Mouse (Mus musculus): Measurements from ENCODE around the gene Metrnl. TPM values are rescaled to one million over a fixed set of nuclear protein-coding genes. Genes with fewer than 3 reads are reported as not detected.

Gene Metrnl
- polyA plus RNA-seq, 2 experiments: 2.1 to 3.4 TPM

DNA sequence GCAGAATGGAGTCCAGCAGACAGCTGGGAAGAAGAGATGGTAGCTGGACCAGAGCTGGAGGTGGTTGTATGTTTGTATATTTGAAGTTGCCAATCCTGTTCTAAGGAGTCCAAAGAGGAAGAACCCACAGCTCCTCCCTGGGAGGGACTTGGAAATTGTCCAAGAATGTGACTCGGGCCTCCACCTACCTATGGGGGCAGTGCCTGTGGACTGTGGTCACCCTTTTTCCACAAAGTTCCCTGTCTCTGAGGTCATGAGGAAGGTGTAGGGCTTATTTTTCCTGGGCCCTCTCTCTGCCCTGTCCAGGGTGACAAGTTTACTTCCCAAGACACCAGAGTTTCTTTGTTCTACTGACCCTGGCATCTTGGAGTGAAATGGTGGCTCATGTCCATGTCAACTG, 39.6 kb downstream of the Metrnl start:
- Histone ChIP-seq H3K4me1 (replicated peaks; ENCODE audit: control insufficient read depth in 2 of 2, insufficient read depth in 2 of 2, low read length in 1 of 2) (no peaks in the 10 kb centered on the region; a peak in 1 of 4 replicates), H3K4me3 (ENCODE audit: insufficient read depth in 1 of 2, low read depth in 2 of 2, low read length in 2 of 2) (no peak overlapping the region), H3K9ac (replicated peaks) (no peak overlapping the region), H3K27ac (no peak overlapping the region), H3K27me3 (ENCODE audit: control insufficient read depth, insufficient read depth, low read length) (no peaks in the 10 kb centered on the region), H3K4me2 (ENCODE audit: low read depth) (no peak overlapping the region), H3K9me3 (ENCODE audit: control insufficient read depth, low read length) (no peaks in the 10 kb centered on the region), H3K36me3 (replicated peaks; ENCODE audit: control insufficient read depth, insufficient read depth, low read depth) (no peaks in the 10 kb centered on the region)
- ATAC-seq (ENCODE audit: insufficient read depth) (no peak), DNase-seq (ENCODE audit: low read depth in 3 of 3, low spot score in 3 of 3) (no peak)
- TF ChIP-seq CTCF (IDR thresholded peaks at IDR 0.05; ENCODE audit: low read depth) (no peak), EP300 (IDR thresholded peaks at IDR 0.05; ENCODE audit: low read depth) (no peak)
- 28% methylated on average over 1 of the region's 1 CpGs for WGBS (ENCODE audit: insufficient replicate concordance)

DNA sequence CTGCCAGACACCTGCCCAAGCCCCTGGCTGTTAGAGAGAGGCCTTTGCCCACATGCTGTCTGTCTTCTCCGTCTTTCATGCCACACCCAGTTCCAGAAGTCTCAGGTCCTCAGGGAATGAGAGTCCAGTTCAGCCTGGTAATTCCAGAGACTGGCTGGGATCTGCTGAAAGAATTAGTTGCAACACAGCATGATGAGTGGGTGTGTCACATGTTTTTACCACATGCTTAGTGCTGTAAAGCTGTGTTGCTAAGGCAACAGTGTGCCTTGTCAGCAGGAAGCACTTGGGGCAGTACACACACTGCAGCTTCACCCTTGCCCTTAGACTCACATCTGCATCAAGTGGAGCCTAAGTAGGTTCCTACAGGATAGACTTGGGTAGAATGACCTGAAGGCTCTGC, 40.1 kb downstream of the Metrnl start:
- DNase-seq (ENCODE audit: low read depth in 3 of 3, low spot score in 3 of 3) (no peak), ATAC-seq (ENCODE audit: insufficient read depth) (no peak)
- H3K9ac ChIP-seq (replicated peaks): no peak overlapping the region
- H3K9me3 ChIP-seq (ENCODE audit: control insufficient read depth, low read length): no peaks in the 10 kb centered on the region
- H3K4me1 ChIP-seq (replicated peaks; ENCODE audit: control insufficient read depth in 2 of 2, insufficient read depth in 2 of 2, low read length in 1 of 2): no peaks in the 10 kb centered on the region; a peak in 1 of 4 replicates
- no peak for TF ChIP-seq EP300 (IDR thresholded peaks at IDR 0.05; ENCODE audit: low read depth)
- H3K27me3 ChIP-seq (ENCODE audit: control insufficient read depth, insufficient read depth, low read length): no peaks in the 10 kb centered on the region
- H3K36me3 ChIP-seq (replicated peaks; ENCODE audit: control insufficient read depth, insufficient read depth, low read depth): no peaks in the 10 kb centered on the region
- H3K4me3 ChIP-seq (ENCODE audit: insufficient read depth in 1 of 2, low read depth in 2 of 2, low read length in 2 of 2): no peak overlapping the region
- 53% methylated on average over 1 of the region's 1 CpGs for WGBS (ENCODE audit: insufficient replicate concordance)
- no peak overlapping the region for H3K4me2 ChIP-seq (ENCODE audit: low read depth)
- no peak overlapping the region for H3K27ac ChIP-seq

DNA sequence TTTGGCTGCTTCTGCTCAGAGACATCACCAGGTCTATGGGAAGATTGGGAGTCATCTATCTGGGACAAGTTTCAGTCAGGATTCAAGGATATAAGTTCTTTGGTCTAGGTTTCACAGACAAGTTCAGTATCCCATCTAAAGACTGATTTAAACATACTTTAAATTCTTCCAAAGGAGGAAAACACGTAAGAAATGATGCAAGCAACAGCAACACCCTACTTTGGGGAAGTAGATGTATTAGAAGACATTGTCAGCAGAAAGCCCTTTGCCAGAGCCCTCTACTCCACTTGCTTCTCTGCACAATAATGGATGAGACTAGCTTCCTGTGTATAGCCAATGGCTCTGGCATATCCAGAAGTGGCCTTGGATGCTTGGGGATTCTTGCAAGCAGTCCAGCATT, 41.8 kb downstream of the Metrnl start:
- Histone ChIP-seq H3K4me1 (replicated peaks; ENCODE audit: control insufficient read depth in 2 of 2, insufficient read depth in 2 of 2, low read length in 1 of 2) (no peaks in the 10 kb centered on the region; a peak in 1 of 4 replicates), H3K27ac (no peak overlapping the region), H3K4me2 (ENCODE audit: low read depth) (no peak overlapping the region), H3K9me3 (ENCODE audit: control insufficient read depth, low read length) (no peaks in the 10 kb centered on the region), H3K27me3 (ENCODE audit: control insufficient read depth, insufficient read depth, low read length) (no peaks in the 10 kb centered on the region), H3K4me3 (ENCODE audit: insufficient read depth in 1 of 2, low read depth in 2 of 2, low read length in 2 of 2) (no peak overlapping the region), H3K9ac (replicated peaks) (no peak overlapping the region), H3K36me3 (replicated peaks; ENCODE audit: control insufficient read depth, insufficient read depth, low read depth) (no peaks in the 10 kb centered on the region)
- TF ChIP-seq EP300 (IDR thresholded peaks at IDR 0.05; ENCODE audit: low read depth): no peak
- TF ChIP-seq CTCF (IDR thresholded peaks at IDR 0.05; ENCODE audit: low read depth): no peak
- ATAC-seq (ENCODE audit: insufficient read depth) (no peak), DNase-seq (ENCODE audit: low read depth in 3 of 3, low spot score in 3 of 3) (no peak)
- WGBS (ENCODE audit: insufficient replicate concordance): 45% methylated on average over 1 of the region's 1 CpGs

DNA sequence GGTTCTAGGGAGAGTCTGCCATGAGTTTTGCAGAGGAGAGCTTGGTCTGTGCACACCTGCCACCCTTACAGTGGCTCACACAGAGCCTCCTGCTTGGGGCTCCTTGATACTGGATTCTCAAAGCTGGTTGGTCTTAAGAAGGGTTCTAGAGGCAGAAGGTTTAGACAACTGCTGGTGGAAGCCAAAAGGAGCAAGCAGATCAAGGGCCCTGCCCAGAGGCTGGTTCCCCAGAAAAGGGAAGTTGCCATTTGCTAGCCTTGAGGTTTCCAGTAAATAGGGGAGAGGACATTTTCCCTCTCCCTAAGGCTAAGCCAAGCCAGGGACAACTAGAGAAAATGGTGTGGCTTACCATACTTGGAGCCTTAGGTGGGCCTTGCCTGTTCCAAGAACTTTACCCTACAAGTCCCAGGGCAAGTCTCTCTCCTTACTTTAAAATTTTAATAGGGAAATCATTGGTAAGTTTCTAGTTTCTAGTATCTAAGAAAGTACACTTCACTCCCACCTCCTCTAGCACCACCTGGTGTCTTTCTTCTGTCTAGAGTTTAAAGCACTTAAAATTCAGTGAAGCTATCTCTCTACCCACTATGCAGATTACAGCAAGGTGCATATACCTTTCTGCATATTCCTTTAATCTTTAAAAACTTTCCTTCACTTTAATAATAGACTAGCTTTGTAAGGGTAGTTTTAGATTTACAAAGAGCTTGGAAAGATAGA, 42.7 kb downstream of the Metrnl start:
- H3K27me3 ChIP-seq (ENCODE audit: control insufficient read depth, insufficient read depth, low read length): no peaks in the 10 kb centered on the region
- ATAC-seq (ENCODE audit: insufficient read depth) (no peak), DNase-seq (ENCODE audit: low read depth in 3 of 3, low spot score in 3 of 3) (no peak)
- H3K4me2 ChIP-seq (ENCODE audit: low read depth): no peak overlapping the region
- H3K4me1 ChIP-seq (replicated peaks; ENCODE audit: control insufficient read depth in 2 of 2, insufficient read depth in 2 of 2, low read length in 1 of 2): no peaks in the 10 kb centered on the region; a peak in 1 of 4 replicates
- no peak overlapping the region for H3K27ac ChIP-seq
- H3K9me3 ChIP-seq (ENCODE audit: control insufficient read depth, low read length): no peaks in the 10 kb centered on the region
- TF ChIP-seq EP300 (IDR thresholded peaks at IDR 0.05; ENCODE audit: low read depth) (no peak), CTCF (IDR thresholded peaks at IDR 0.05; ENCODE audit: low read depth) (no peak)
- H3K4me3 ChIP-seq (ENCODE audit: insufficient read depth in 1 of 2, low read depth in 2 of 2, low read length in 2 of 2): no peak overlapping the region
- no peaks in the 10 kb centered on the region for H3K36me3 ChIP-seq (replicated peaks; ENCODE audit: control insufficient read depth, insufficient read depth, low read depth)
- no peak overlapping the region for H3K9ac ChIP-seq (replicated peaks)

DNA sequence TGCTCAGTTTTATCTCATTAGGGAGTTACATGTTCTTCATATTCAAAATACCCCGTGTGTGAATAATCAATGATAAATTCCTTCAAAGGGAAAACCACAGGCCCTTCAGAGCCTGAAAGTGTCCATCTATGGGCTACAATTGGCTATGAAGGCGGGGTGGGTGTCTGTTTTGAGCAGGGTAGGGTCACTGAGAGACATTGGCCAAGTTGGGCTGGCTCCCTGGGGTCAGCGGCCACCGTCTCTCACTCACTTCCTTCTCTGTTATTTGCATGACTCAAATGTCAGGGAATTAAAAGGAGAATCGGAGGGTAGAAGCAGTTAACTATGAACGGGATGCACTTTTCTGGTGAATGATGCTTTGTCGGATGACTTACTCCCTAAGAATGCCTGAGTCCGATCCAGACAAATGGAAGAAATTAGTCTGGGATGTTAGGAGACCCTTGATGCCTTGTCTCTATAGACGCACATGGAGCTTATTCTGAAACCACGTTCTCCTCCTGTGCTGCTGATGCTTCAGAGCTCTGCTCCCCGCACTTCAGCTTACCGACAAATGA, 45.7 kb downstream of the Metrnl start:
- Histone ChIP-seq H3K9me3 (ENCODE audit: control insufficient read depth, low read length) (no peaks in the 10 kb centered on the region), H3K9ac (replicated peaks) (no peak overlapping the region), H3K27ac (no peak overlapping the region), H3K27me3 (ENCODE audit: control insufficient read depth, insufficient read depth, low read length) (no peaks in the 10 kb centered on the region), H3K4me3 (ENCODE audit: insufficient read depth in 1 of 2, low read depth in 2 of 2, low read length in 2 of 2) (no peak overlapping the region), H3K4me1 (replicated peaks; ENCODE audit: control insufficient read depth in 2 of 2, insufficient read depth in 2 of 2, low read length in 1 of 2) (no peaks in the 10 kb centered on the region; a peak in 1 of 4 replicates), H3K36me3 (replicated peaks; ENCODE audit: control insufficient read depth, insufficient read depth, low read depth) (no peaks in the 10 kb centered on the region), H3K4me2 (ENCODE audit: low read depth) (no peak overlapping the region)
- WGBS (ENCODE audit: insufficient replicate concordance): 65% methylated on average over 12 of the region's 12 CpGs
- ATAC-seq (ENCODE audit: insufficient read depth) (no peak), DNase-seq (ENCODE audit: low read depth in 3 of 3, low spot score in 3 of 3) (no peak)
- TF ChIP-seq EP300 (IDR thresholded peaks at IDR 0.05; ENCODE audit: low read depth) (no peak), CTCF (IDR thresholded peaks at IDR 0.05; ENCODE audit: low read depth) (no peak)
